Mouse (Mus musculus) C2C12 (cell line): ENCODE results near the gene Scn4a.

Experiments used
- CEBPB ChIP-seq: IDR thresholded peaks from one replicate; pipeline ENCODE4 v1.6.1; 2011; ENCODE audit warnings: low read depth, mild to moderate bottlenecking, control low read depth, moderate library complexity
- CTCF ChIP-seq: IDR thresholded peaks from one replicate; pipeline ENCODE4 v1.5.1; 2011; ENCODE audit not compliant: control insufficient read depth, insufficient read depth, insufficient read length
- MAX ChIP-seq: IDR thresholded peaks from one replicate; pipeline ENCODE4 v1.6.1; 2011; ENCODE audit warnings: mild to moderate bottlenecking, control low read depth
- MYOD1 ChIP-seq: IDR thresholded peaks from one replicate; pipeline ENCODE4 v1.6.1; 2011; ENCODE audit warnings: low read depth; ENCODE audit not compliant: control insufficient read depth, insufficient read length
- USF1 ChIP-seq: IDR thresholded peaks from one replicate; pipeline ENCODE4 v1.6.1; 2011; ENCODE audit warnings: low read depth, mild to moderate bottlenecking, control low read depth, moderate library complexity

GRCm38 (mm10) chr11:106383051-106383790 lies 30.1 kb upstream of the Scn4a start:
- TF ChIP-seq CTCF = no peak
- TF ChIP-seq MYOD1 = no peak
- TF ChIP-seq MAX = no peak
- TF ChIP-seq USF1 = no peak
- TF ChIP-seq CEBPB = no peak
